Mouse (Mus musculus): ENCODE results near the gene Znhit2.
A peak's percentile ranks its signal among the peaks of the same experiment; 100 is the strongest.

Gene Znhit2

GRCm38 (mm10) chr19:6045366-6046293 lies 15.4 kb upstream of the Znhit2 start:
- 0 out of 2 replicates have a peak, but pooled peaks have one; percentile 3 for ATAC-seq (ENCODE audit: insufficient number of reproducible peaks, low FRiP score, low TSS enrichment)

- peak; percentile 89 for ATAC-seq (ENCODE audit: insufficient number of reproducible peaks, low FRiP score, low TSS enrichment)
Measured at GRCm38 (mm10) chr19:6046294-6047153, 14.5 kb upstream of the Znhit2 start, which contains the start of gene Syvn1. Gene Syvn1, plus strand, starts transcription at chr19:6046576.

- peak; percentile 4; the same call in 1 of the 2 replicates for ATAC-seq (ENCODE audit: insufficient number of reproducible peaks, low FRiP score, low TSS enrichment)
Measured at GRCm38 (mm10) chr19:6047154-6047898, 13.7 kb upstream of the Znhit2 start.

- no peak for ATAC-seq (ENCODE audit: insufficient number of reproducible peaks, low FRiP score, low TSS enrichment)
Measured at GRCm38 (mm10) chr19:6047899-6048166, 13.2 kb upstream of the Znhit2 start.

- ATAC-seq (ENCODE audit: insufficient number of reproducible peaks, low FRiP score, low TSS enrichment): no peak
Measured at GRCm38 (mm10) chr19:6048681-6049410, 12.1 kb upstream of the Znhit2 start.

GRCm38 (mm10) chr19:6052516-6052915 lies 8.5 kb upstream of the Znhit2 start:
- no peak for ATAC-seq (ENCODE audit: insufficient number of reproducible peaks, low FRiP score, low TSS enrichment)

- no peak for ATAC-seq (ENCODE audit: insufficient number of reproducible peaks, low FRiP score, low TSS enrichment)
Measured at GRCm38 (mm10) chr19:6054296-6054695, 6.7 kb upstream of the Znhit2 start.

- ATAC-seq (ENCODE audit: insufficient number of reproducible peaks, low FRiP score, low TSS enrichment): no peak
Measured at GRCm38 (mm10) chr19:6056696-6057095, 4.3 kb upstream of the Znhit2 start.

- ATAC-seq (ENCODE audit: insufficient number of reproducible peaks, low FRiP score, low TSS enrichment): peak; percentile 77; the same call in 1 of the 2 replicates
Measured at GRCm38 (mm10) chr19:6057313-6058096, 3.5 kb upstream of the Znhit2 start, which contains the start of the genes Mrpl49 and Fau. Gene Mrpl49, minus strand, starts transcription at chr19:6057785. Gene Fau, plus strand, starts transcription at chr19:6057844.

- no peak for ATAC-seq (ENCODE audit: insufficient number of reproducible peaks, low FRiP score, low TSS enrichment)
Measured at GRCm38 (mm10) chr19:6058513-6058912, 2.5 kb upstream of the Znhit2 start.

- no peak for ATAC-seq (ENCODE audit: insufficient number of reproducible peaks, low FRiP score, low TSS enrichment)
Measured at GRCm38 (mm10) chr19:6058966-6059365, 2.0 kb upstream of the Znhit2 start.

- ATAC-seq (ENCODE audit: insufficient number of reproducible peaks, low FRiP score, low TSS enrichment): no peak
Measured at GRCm38 (mm10) chr19:6061641-6062302, 780 bp downstream of the Znhit2 start.

GRCm38 (mm10) chr19:6062418-6062817 lies 1.4 kb downstream of the Znhit2 start:
- ATAC-seq (ENCODE audit: insufficient number of reproducible peaks, low FRiP score, low TSS enrichment): no peak

- no peak for ATAC-seq (ENCODE audit: insufficient number of reproducible peaks, low FRiP score, low TSS enrichment)
Measured at GRCm38 (mm10) chr19:6063081-6063480, 2.1 kb downstream of the Znhit2 start.

- no peak for ATAC-seq (ENCODE audit: insufficient number of reproducible peaks, low FRiP score, low TSS enrichment)
Measured at GRCm38 (mm10) chr19:6066571-6066970, 5.6 kb downstream of the Znhit2 start.

GRCm38 (mm10) chr19:6067011-6067723 lies 6.2 kb downstream of the Znhit2 start:
- ATAC-seq (ENCODE audit: insufficient number of reproducible peaks, low FRiP score, low TSS enrichment): peak; percentile 63

- peak; percentile 69; the same call in 1 of the 2 replicates for ATAC-seq (ENCODE audit: insufficient number of reproducible peaks, low FRiP score, low TSS enrichment)
Measured at GRCm38 (mm10) chr19:6067724-6068415, 6.9 kb downstream of the Znhit2 start, which contains the start of gene Tm7sf2. Gene Tm7sf2, minus strand, starts transcription at chr19:6068373.

Measured in cerebellum, adult (tissue).